Mouse (Mus musculus) CH12.LX (cell line): ENCODE measurements around the gene Exoc6b. TPM values are rescaled to one million over a fixed set of nuclear protein-coding genes. Genes with fewer than 3 reads are reported as not detected.

Experiments used
- DNase-seq: peaks from one replicate; pipeline ENCODE4 v3.0.0-alpha.2; 2013; ENCODE audit errors: extremely low read depth
- H3K27ac ChIP-seq: 2 replicates; pipeline ENCODE4 v1.5.1; 2012; ENCODE audit warnings: low read depth, mild to moderate bottlenecking, control low read depth, moderate library complexity; ENCODE audit not compliant: insufficient read depth
- H3K27me3 ChIP-seq: replicated peaks from 2 replicates; pipeline ENCODE3; 2012; ENCODE audit warnings: inconsistent platforms
- H3K36me3 ChIP-seq, 2 experiments: replicated peaks in 1 of 2; 2 replicates each; pipeline versions ENCODE3 to v1.6.1; 2012; ENCODE audit warnings: inconsistent platforms in 1 of 2, low read length in 1 of 2, mild to moderate bottlenecking in 1 of 2, mixed read lengths in 1 of 2, moderate library complexity in 1 of 2; ENCODE audit not compliant: control insufficient read depth in 1 of 2, insufficient read depth in 1 of 2
- H3K4me1 ChIP-seq, 2 experiments: 2 replicates each; pipeline ENCODE4 v1.6.1; 2012; ENCODE audit warnings: inconsistent platforms in 1 of 2, moderate library complexity in 1 of 2; ENCODE audit not compliant: insufficient read depth in 2 of 2, control insufficient read depth in 1 of 2
- H3K4me2 ChIP-seq: 2 replicates; pipeline ENCODE4 v1.6.1; 2012; ENCODE audit warnings: low read depth, mild to moderate bottlenecking, control low read depth; ENCODE audit not compliant: poor library complexity, insufficient read depth, severe bottlenecking
- H3K4me3 ChIP-seq, 3 experiments: fragments of 150-350 bp in 1 of 3; sonication (generic) in 1 of 3; replicated peaks in 1 of 3; 2 replicates each; pipeline versions ENCODE3 to v1.5.1; 2011 to 2012; ENCODE audit warnings: low read depth in 2 of 3, low read length in 2 of 3, mild to moderate bottlenecking in 2 of 3, moderate library complexity in 2 of 3, control low read depth in 1 of 3, improper control_type of control experiment in 1 of 3, inconsistent platforms in 1 of 3, mixed read lengths in 1 of 3; ENCODE audit not compliant: poor library complexity in 1 of 3
- H3K79me2 ChIP-seq: replicated peaks from 2 replicates; pipeline ENCODE4 v1.6.1; 2012; ENCODE audit warnings: mild to moderate bottlenecking, moderate library complexity; ENCODE audit not compliant: control insufficient read depth, poor library complexity, insufficient read depth, severe bottlenecking; ENCODE audit errors: extremely low read depth
- H3K9ac ChIP-seq: 2 replicates; pipeline ENCODE4 v1.6.1; 2012; ENCODE audit warnings: low read depth, mild to moderate bottlenecking, control low read depth, moderate library complexity; ENCODE audit not compliant: insufficient read depth
- H3K9me3 ChIP-seq: replicated peaks from 2 replicates; pipeline ENCODE3; 2012; ENCODE audit warnings: low read length, inconsistent platforms, mixed read lengths
- BHLHE40 ChIP-seq: IDR thresholded peaks from 2 replicates; pipeline ENCODE4 v1.6.1; 2011; ENCODE audit warnings: mild to moderate bottlenecking, low read depth, low read length, improper control_type of control experiment
- CHD1 ChIP-seq: IDR thresholded peaks from 2 replicates; pipeline ENCODE4 v1.6.1; 2012; ENCODE audit warnings: low read depth, low read length, improper control_type of control experiment, inconsistent platforms
- CTCF ChIP-seq, 2 experiments: IDR thresholded peaks in 1 of 2; conservative IDR thresholded peaks in 1 of 2; 2 replicates each; pipeline ENCODE4 v1.5.1; 2011 to 2012; ENCODE audit warnings: low read depth in 2 of 2, low read length in 2 of 2, improper control_type of control experiment in 1 of 2, inconsistent platforms in 1 of 2, mild to moderate bottlenecking in 1 of 2, moderate library complexity in 1 of 2
- ELF1 ChIP-seq: IDR thresholded peaks from 2 replicates; pipeline ENCODE4 v1.6.1; 2014; ENCODE audit warnings: low read depth, mild to moderate bottlenecking, inconsistent platforms, low read length, improper control_type of control experiment
- EP300 ChIP-seq: IDR thresholded peaks from 2 replicates; pipeline ENCODE4 v1.6.1; 2011; ENCODE audit warnings: low read length, improper control_type of control experiment
- GABPA ChIP-seq: IDR thresholded peaks from 2 replicates; pipeline ENCODE4 v1.6.1; 2012; ENCODE audit warnings: low read depth, low read length, improper control_type of control experiment, inconsistent platforms; ENCODE audit not compliant: insufficient replicate concordance
- JUN ChIP-seq: IDR thresholded peaks from 2 replicates; pipeline ENCODE4 v1.6.1; 2011; ENCODE audit warnings: low read depth, mild to moderate bottlenecking, low read length, improper control_type of control experiment, moderate library complexity; ENCODE audit not compliant: insufficient read depth
- MAFK ChIP-seq: IDR thresholded peaks from 2 replicates; pipeline ENCODE4 v1.6.1; 2011; ENCODE audit warnings: low read length, improper control_type of control experiment; ENCODE audit not compliant: insufficient replicate concordance
- MAX ChIP-seq: IDR thresholded peaks from 2 replicates; pipeline ENCODE4 v1.6.1; 2011; ENCODE audit warnings: low read length, improper control_type of control experiment
- MAZ ChIP-seq: IDR thresholded peaks from 2 replicates; pipeline ENCODE4 v1.6.1; 2012; ENCODE audit warnings: low read depth, mild to moderate bottlenecking, inconsistent platforms, low read length, improper control_type of control experiment, moderate library complexity
- MEF2A ChIP-seq: IDR thresholded peaks from 2 replicates; pipeline ENCODE4 v1.6.1; 2014; ENCODE audit warnings: low read depth, mild to moderate bottlenecking, inconsistent platforms, low read length, improper control_type of control experiment, borderline replicate concordance
- MYC ChIP-seq: IDR thresholded peaks from 2 replicates; pipeline ENCODE4 v1.6.1; 2011; ENCODE audit warnings: low read depth, mild to moderate bottlenecking, improper control_type of control experiment, low read length
- NELFE ChIP-seq: IDR thresholded peaks from 2 replicates; pipeline ENCODE4 v1.6.1; 2011; ENCODE audit warnings: low read depth, low read length, improper control_type of control experiment
- NRF1 ChIP-seq: IDR thresholded peaks from 2 replicates; pipeline ENCODE4 v1.6.1; 2014; ENCODE audit warnings: low read depth, mild to moderate bottlenecking, inconsistent platforms, low read length, improper control_type of control experiment, moderate library complexity
- POLR2A ChIP-seq: IDR thresholded peaks from 2 replicates; pipeline ENCODE4 v1.6.1; 2011; ENCODE audit warnings: low read depth, mild to moderate bottlenecking, improper control_type of control experiment, low read length
- POLR2AphosphoS2 ChIP-seq: IDR thresholded peaks from 2 replicates; pipeline ENCODE4 v1.6.1; 2011; ENCODE audit warnings: low read depth, low read length, improper control_type of control experiment
- RAD21 ChIP-seq: IDR thresholded peaks from 2 replicates; pipeline ENCODE4 v1.6.1; 2011; ENCODE audit warnings: low read depth, mild to moderate bottlenecking, low read length, improper control_type of control experiment, moderate library complexity
- RCOR1 ChIP-seq: conservative IDR thresholded peaks from 2 replicates; pipeline ENCODE4 v1.6.1; 2012; ENCODE audit warnings: low read depth, mild to moderate bottlenecking, inconsistent platforms, low read length, improper control_type of control experiment
- SMC3 ChIP-seq: IDR thresholded peaks from 2 replicates; pipeline ENCODE4 v1.6.1; 2011; ENCODE audit warnings: low read depth, low read length, improper control_type of control experiment
- UBTF ChIP-seq: IDR thresholded peaks from 2 replicates; pipeline ENCODE4 v1.6.1; 2012; ENCODE audit warnings: low read depth, mild to moderate bottlenecking, inconsistent platforms, low read length, improper control_type of control experiment, moderate library complexity
- USF2 ChIP-seq: conservative IDR thresholded peaks from 2 replicates; pipeline ENCODE4 v1.6.1; 2011; ENCODE audit warnings: low read depth, low read length, improper control_type of control experiment
- ZC3H11A ChIP-seq: IDR thresholded peaks from 2 replicates; pipeline ENCODE4 v1.6.1; 2012; ENCODE audit warnings: low read depth, mild to moderate bottlenecking, inconsistent platforms, low read length, improper control_type of control experiment
- ZNF384 ChIP-seq: IDR thresholded peaks from 2 replicates; pipeline ENCODE4 v1.6.1; 2012; ENCODE audit warnings: low read depth, low read length, improper control_type of control experiment, inconsistent platforms
- dilution Hi-C: fragments of 300-500 bp; cut with MboI; formaldehyde crosslinking; loops from 2 replicates; pipeline ENCODE4 v1.14.3; 2020; ENCODE audit warnings: low sequenced_read_pairs; ENCODE audit not compliant: extremely low pct_unique_long_range_greater_than_20kb, extremely low pct_ligation_motif_present
- in situ Hi-C: fragments of 300-500 bp; cut with MboI; formaldehyde crosslinking; loops from 3 replicates; pipeline ENCODE4 v1.14.3; 2019; ENCODE audit warnings: low sequenced_read_pairs, low pct_ligation_motif_present, low pct_unique_long_range_greater_than_20kb, mixed read lengths
- polyA plus RNA-seq: library from polyadenylated mRNA; unstranded; fragments of >175 nt; gene quantifications from 2 replicates; pipeline ENCODE4 v1.2.1, GENCODE M21; 2012; ENCODE audit warnings: low read depth; ENCODE audit not compliant: insufficient read length
- total RNA-seq, 2 experiments: library from RNA; depleted of rRNA; stranded (reverse); fragments of 300-350 nt in 1 of 2; fragments of >200 nt in 1 of 2; gene quantifications; 2 replicates each; pipeline ENCODE4 v1.2.3; 2012 to 2014

The Exoc6b gene
- total and polyA plus RNA-seq, 3 experiments, result 1.7 to 5.2 (median 3.5) TPM

DNA sequence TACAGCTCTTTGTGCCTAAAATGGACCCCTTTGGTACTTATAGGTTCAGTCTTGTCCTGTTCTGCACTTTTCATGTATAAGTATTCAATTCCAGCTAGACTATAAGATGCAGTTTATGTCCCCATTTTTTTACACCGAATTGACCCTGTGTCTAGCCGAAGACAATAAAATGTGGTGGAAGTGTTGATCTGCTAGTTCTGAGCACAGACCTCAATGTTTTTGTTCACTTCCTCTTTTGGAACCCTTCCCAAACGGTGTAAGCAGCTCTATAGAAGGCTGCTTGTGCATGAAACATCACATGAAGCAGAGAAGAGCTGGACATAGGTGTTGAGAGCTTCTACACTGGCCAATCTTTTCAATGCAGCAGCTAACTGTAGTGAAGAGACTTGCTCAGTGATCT is 327.1 kb downstream of the Exoc6b start:
- dilution Hi-C loops, result no loop called here

DNA sequence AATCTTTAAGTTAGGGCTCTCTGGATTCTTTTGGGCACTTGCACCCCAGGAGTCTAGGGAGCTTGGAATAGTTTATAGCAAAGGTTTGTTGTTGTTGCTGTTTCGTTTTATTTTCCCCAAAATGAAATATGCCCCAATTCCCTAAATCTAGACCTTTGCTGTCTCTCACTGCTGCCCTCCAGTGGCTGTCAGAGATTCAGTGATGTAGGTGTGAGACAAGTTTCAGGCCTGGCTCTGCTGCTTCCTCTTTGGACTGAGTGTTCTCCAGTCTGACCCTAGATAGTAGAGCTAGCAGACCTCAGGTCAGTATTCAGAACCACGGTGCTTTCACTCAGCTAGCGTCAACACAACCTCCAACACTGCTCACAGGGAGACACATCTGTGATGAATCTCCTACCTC is 332.4 kb downstream of the Exoc6b start:
- Histone ChIP-seq H3K79me2 (no peaks in the 10 kb centered on the region), H3K9ac (no peak overlapping the region), H3K4me1 (peaks cover 0 to 7% of the 10 kb centered on the region in 2 experiments; a peak in 2 of 4 replicates), H3K36me3 (no peaks in the 10 kb centered on the region), H3K27me3 (no peaks in the 10 kb centered on the region), H3K9me3 (no peaks in the 10 kb centered on the region), H3K4me3 (no peak overlapping the region), H3K27ac (no peak overlapping the region), H3K4me2 (no peak overlapping the region)
- TF ChIP-seq SMC3 (peak; percentile 66), RAD21 (peak; percentile 42), CTCF (conservative IDR thresholded peaks at IDR 0.05 in 1 of 2, IDR thresholded peaks at IDR 0.05 in 1 of 2; ENCODE audit: low read depth in 2 of 2, low read length in 2 of 2) (peak; percentile 71 to 77), USF2 (no peak), POLR2A (no peak)
- dilution Hi-C loops, result no loop called here
- in situ Hi-C loops, result no loop called here
- peak; percentile 56 for DNase-seq

More for the DNA sequence above, 327.1 kb downstream of the Exoc6b start:
- no peak overlapping the region for H3K9ac ChIP-seq
- no peaks in the 10 kb centered on the region for H3K27me3 ChIP-seq
- no peaks in the 10 kb centered on the region for H3K79me2 ChIP-seq
- H3K4me3 ChIP-seq, result no peak overlapping the region
- TF ChIP-seq CTCF (conservative IDR thresholded peaks at IDR 0.05 in 1 of 2, IDR thresholded peaks at IDR 0.05 in 1 of 2; ENCODE audit: low read depth in 2 of 2, low read length in 2 of 2), result no peak
- TF ChIP-seq MEF2A, result no peak
- TF ChIP-seq MAFK, result no peak
- no peak for TF ChIP-seq ZNF384
- no peak for TF ChIP-seq MAZ
- no peak for TF ChIP-seq BHLHE40
- TF ChIP-seq MAX, result no peak
- no peak for TF ChIP-seq UBTF
- TF ChIP-seq MYC, result no peak
- no peak for TF ChIP-seq ZC3H11A
- TF ChIP-seq EP300, result no peak
- TF ChIP-seq POLR2AphosphoS2, result no peak
- TF ChIP-seq NELFE, result no peak
- TF ChIP-seq CHD1, result no peak
- TF ChIP-seq RAD21, result no peak
- no peak for TF ChIP-seq RCOR1
- no peak for TF ChIP-seq NRF1
- TF ChIP-seq GABPA, result no peak
- TF ChIP-seq JUN, result no peak
- no peak for TF ChIP-seq ELF1
- in situ Hi-C loops, result no loop called here
- no peaks in the 10 kb centered on the region for H3K9me3 ChIP-seq
- no peak overlapping the region for H3K27ac ChIP-seq
- H3K4me2 ChIP-seq, result no peak overlapping the region; the same call in 1 of the 2 replicates
- DNase-seq, result no peak
- no peaks in the 10 kb centered on the region for H3K36me3 ChIP-seq
- H3K4me1 ChIP-seq, result peaks cover 0 to 17% of the 10 kb centered on the region in 2 experiments; a peak in 2 of 4 replicates
